ENCODE assay signal across 8 mouse cellular contexts in genomic region chr2:166713690-166714426, GRCm38 (mm10). TPM values are rescaled to one million over a fixed set of nuclear protein-coding genes. Genes with fewer than 3 reads are reported as not detected.
DNase-seq lines count a peak whose midpoint lies in the region; ATAC-seq and TF ChIP-seq lines count a peak whose summit lies in the region.

Gene Prex1 (minus strand): TSS chr2:166713832.

- peak within 1 kb of the TSS; percentile 93 for H3K4me3 ChIP-seq in bone marrow macrophage, adult 2 months (ENCODE audit: insufficient read depth, low read length)
- peak within 1 kb of the TSS; percentile 83 for H3K4me3 ChIP-seq in embryonic facial prominence, embryonic 15.5 days (replicated peaks)
- peak within 1 kb of the TSS; percentile 89 for H3K4me3 ChIP-seq in heart, adult 2 months
- peak within 1 kb of the TSS; percentile 71 for H3K4me3 ChIP-seq in kidney, adult 2 months (ENCODE audit: insufficient read depth, low read depth, low read length)
- peak within 1 kb of the TSS; percentile 62 for H3K4me3 ChIP-seq in limb, embryonic 11.5 days (ENCODE audit: low read depth, low read length)
- H3K4me3 ChIP-seq in midbrain, embryonic 13.5 days (replicated peaks): peak within 1 kb of the TSS; percentile 70
- H3K4me3 ChIP-seq in small intestine, adult 2 months (ENCODE audit: low read depth, low read length): peak within 1 kb of the TSS; percentile 79

- ATAC-seq in embryonic facial prominence, embryonic 15.5 days (ENCODE audit: insufficient number of reproducible peaks, low FRiP score, low TSS enrichment, low read depth): peak; percentile 94
- ATAC-seq in limb, embryonic 11.5 days (ENCODE audit: insufficient number of reproducible peaks, low FRiP score, low TSS enrichment, low read depth): peak; percentile 90
- ATAC-seq in midbrain, embryonic 13.5 days: peak; percentile 85

- intact Hi-C loops in heart, adult 2 months (cut with DNase I): loop anchor here (2.0 to 5.0 kb wide), 4 partner anchors 57 to 121 kb away; no protein-coding TSS in a partner anchor

- TF ChIP-seq POLR2A in bone marrow macrophage, adult 2 months (IDR thresholded peaks at IDR 0.05; ENCODE audit: borderline replicate concordance, low read depth, low read length): no peak
- peak; percentile 46; the same call in 1 of the 2 replicates for TF ChIP-seq POLR2A in heart, adult 2 months (IDR thresholded peaks at IDR 0.05; ENCODE audit: insufficient read depth, low read depth, low read length)
- TF ChIP-seq POLR2A in kidney, adult 2 months (IDR thresholded peaks at IDR 0.05; ENCODE audit: low read depth, low read length): no peak
- TF ChIP-seq POLR2A in small intestine, adult 2 months (IDR thresholded peaks at IDR 0.05; ENCODE audit: low read depth, low read length): no peak; the same call in 1 of the 2 replicates

- H3K9me3 ChIP-seq in embryonic facial prominence, embryonic 15.5 days (replicated peaks): no peaks in the 10 kb centered on the region
- no peaks in the 10 kb centered on the region for H3K9me3 ChIP-seq in limb, embryonic 11.5 days (ENCODE audit: control insufficient read depth, low read length)
- H3K9me3 ChIP-seq in midbrain, embryonic 13.5 days: no peaks in the 10 kb centered on the region

- H3K79me2 ChIP-seq in heart, adult 2 months (replicated peaks; ENCODE audit: control insufficient read depth, insufficient read depth, low read length): no peaks in the 10 kb centered on the region

- DNase-seq in 416B (ENCODE audit: low read depth): peak; percentile 98
- DNase-seq in heart, adult 2 months: peak; percentile 97 to 99
- DNase-seq in kidney, adult 2 months: peak; percentile 98
- DNase-seq in limb, embryonic 11.5 days (ENCODE audit: low spot score): peak; percentile 99

- no peak for TF ChIP-seq EP300 in heart, adult 2 months (IDR thresholded peaks at IDR 0.05; ENCODE audit: insufficient read depth, low read depth, low read length)

- peak within 1 kb of the TSS; percentile 95 for H3K27ac ChIP-seq in bone marrow macrophage, adult 2 months (ENCODE audit: insufficient read depth, low read depth, low read length)
- peak within 1 kb of the TSS; percentile 75 for H3K27ac ChIP-seq in embryonic facial prominence, embryonic 15.5 days (replicated peaks)
- H3K27ac ChIP-seq in heart, adult 2 months: peak within 1 kb of the TSS; percentile 67
- H3K27ac ChIP-seq in kidney, adult 2 months (ENCODE audit: insufficient read depth, low read depth, low read length): no peak within 1 kb of the TSS
- 0 out of 2 replicates have a peak within 1 kb of the TSS, but pooled peaks have one; percentile 23 for H3K27ac ChIP-seq in limb, embryonic 11.5 days (replicated peaks; ENCODE audit: low read depth, low read length)
- H3K27ac ChIP-seq in midbrain, embryonic 13.5 days: peak within 1 kb of the TSS; percentile 62
- peak within 1 kb of the TSS; percentile 50 for H3K27ac ChIP-seq in small intestine, adult 2 months (ENCODE audit: insufficient read depth, low read depth, low read length)

- no peaks in the 10 kb centered on the region for H3K27me3 ChIP-seq in embryonic facial prominence, embryonic 15.5 days
- H3K27me3 ChIP-seq in heart, adult 2 months (ENCODE audit: control insufficient read depth, insufficient read depth, low read length): no peaks in the 10 kb centered on the region
- no peaks in the 10 kb centered on the region for H3K27me3 ChIP-seq in kidney, adult 2 months (replicated peaks; ENCODE audit: control insufficient read depth, insufficient read depth, low read length)
- no peaks in the 10 kb centered on the region for H3K27me3 ChIP-seq in limb, embryonic 11.5 days (ENCODE audit: control insufficient read depth, insufficient read depth, low read length)
- H3K27me3 ChIP-seq in midbrain, embryonic 13.5 days: peaks cover 9% of the 10 kb centered on the region; the same call in 1 of the 2 replicates
- peaks cover 13% of the 10 kb centered on the region for H3K27me3 ChIP-seq in small intestine, adult 2 months (ENCODE audit: control insufficient read depth, insufficient read depth, low read length)

- H3K4me1 ChIP-seq in bone marrow macrophage, adult 2 months (ENCODE audit: control insufficient read depth, insufficient read depth, low read length): peaks cover 43% of the 10 kb centered on the region
- H3K4me1 ChIP-seq in embryonic facial prominence, embryonic 15.5 days: peaks cover 41% of the 10 kb centered on the region
- peaks cover 3% of the 10 kb centered on the region for H3K4me1 ChIP-seq in heart, adult 2 months (ENCODE audit: control insufficient read depth, insufficient read depth, low read length)
- H3K4me1 ChIP-seq in kidney, adult 2 months (ENCODE audit: control insufficient read depth, insufficient read depth, low read length): peaks cover 6% of the 10 kb centered on the region; the same call in 1 of the 2 replicates
- H3K4me1 ChIP-seq in limb, embryonic 11.5 days (ENCODE audit: control insufficient read depth, insufficient read depth, low read length): peaks cover 14% of the 10 kb centered on the region
- peaks cover 36% of the 10 kb centered on the region for H3K4me1 ChIP-seq in midbrain, embryonic 13.5 days (replicated peaks)
- peaks cover 7% of the 10 kb centered on the region for H3K4me1 ChIP-seq in small intestine, adult 2 months (ENCODE audit: control insufficient read depth, insufficient read depth, insufficient read length, low read length)

- H3K4me2 ChIP-seq in embryonic facial prominence, embryonic 15.5 days (replicated peaks): peak within 1 kb of the TSS; percentile 96
- H3K4me2 ChIP-seq in limb, embryonic 11.5 days (ENCODE audit: low read depth, severe bottlenecking): peak within 1 kb of the TSS; percentile 71
- peak within 1 kb of the TSS; percentile 89 for H3K4me2 ChIP-seq in midbrain, embryonic 13.5 days (replicated peaks)

- H3K36me3 ChIP-seq in embryonic facial prominence, embryonic 15.5 days: no peaks in the 10 kb centered on the region
- no peaks in the 10 kb centered on the region for H3K36me3 ChIP-seq in heart, adult 2 months (ENCODE audit: control insufficient read depth, insufficient read depth, low read length)
- no peaks in the 10 kb centered on the region for H3K36me3 ChIP-seq in kidney, adult 2 months (ENCODE audit: control insufficient read depth, insufficient read depth, low read length)
- H3K36me3 ChIP-seq in limb, embryonic 11.5 days (ENCODE audit: control insufficient read depth, insufficient read depth, low read length): no peaks in the 10 kb centered on the region
- H3K36me3 ChIP-seq in midbrain, embryonic 13.5 days: no peaks in the 10 kb centered on the region
- H3K36me3 ChIP-seq in small intestine, adult 2 months (ENCODE audit: control insufficient read depth, insufficient read depth, low read length): no peaks in the 10 kb centered on the region

- WGBS in embryonic facial prominence, embryonic 15.5 days: under 1% methylated on average over 56 of the region's 69 CpGs
- WGBS in heart, adult 2 months: 1% methylated on average over 68 of the region's 69 CpGs
- under 1% methylated on average over 69 of the region's 69 CpGs for WGBS in kidney, adult 2 months
- WGBS in limb, embryonic 11.5 days: under 1% methylated on average over 68 of the region's 69 CpGs
- 1% methylated on average over 69 of the region's 69 CpGs for WGBS in midbrain, embryonic 13.5 days
- WGBS in small intestine, adult 2 months: under 1% methylated on average over 69 of the region's 69 CpGs

- peak within 1 kb of the TSS; percentile 76 for H3K9ac ChIP-seq in embryonic facial prominence, embryonic 15.5 days
- H3K9ac ChIP-seq in heart, adult 2 months (ENCODE audit: low read depth, low read length): peak within 1 kb of the TSS; percentile 84
- H3K9ac ChIP-seq in limb, embryonic 11.5 days (ENCODE audit: low read length): peak within 1 kb of the TSS; percentile 65
- peak within 1 kb of the TSS; percentile 82 for H3K9ac ChIP-seq in midbrain, embryonic 13.5 days (replicated peaks)

- TF ChIP-seq CTCF in bone marrow macrophage, adult 2 months (IDR thresholded peaks at IDR 0.05; ENCODE audit: low read depth, low read length): no peak
- no peak for TF ChIP-seq CTCF in heart, adult 2 months (IDR thresholded peaks at IDR 0.05)
- no peak for TF ChIP-seq CTCF in kidney, adult 2 months (conservative IDR thresholded peaks at IDR 0.05; ENCODE audit: insufficient read depth, insufficient read length, low read depth, low read length)
- TF ChIP-seq CTCF in small intestine, adult 2 months (IDR thresholded peaks at IDR 0.05; ENCODE audit: extremely low read depth, insufficient read length, insufficient replicate concordance, low read depth, low read length): no peak

RNA-seq across cellular contexts. Expression of gene Prex1, which starts in this region (rescaled TPM):
- 162 and 191 TPM in 2 replicates for polyA plus RNA-seq in bone marrow macrophage, adult 2 months (2012; ENCODE audit: insufficient read depth, insufficient read length, missing spikeins)
- 25.5 and 28.0 TPM in 2 replicates for polyA plus RNA-seq in embryonic facial prominence, embryonic 15.5 days (2015; fragmentation: Nextera tagmentation; extraction: Ambion mirVana)
- total RNA-seq in heart, adult 2 months (2021): 1 to 10 TPM; 5.2 to 6.0 TPM
- polyA plus RNA-seq in heart, adult 2 months (2012; rRNA removed): 9.3 and 9.8 TPM in 2 replicates
- polyA plus RNA-seq in kidney, adult 2 months (2012; rRNA removed): 12.2 and 14.5 TPM in 2 replicates
- polyA plus RNA-seq in limb, embryonic 11.5 days (2014; fragmentation: Nextera tagmentation; extraction: Ambion mirVana): 16.0 and 19.5 TPM in 2 replicates
- 17.7 and 21.1 TPM in 2 replicates for polyA plus RNA-seq in midbrain, embryonic 13.5 days (2015; fragmentation: Nextera tagmentation; extraction: Ambion mirVana)
- polyA plus RNA-seq in small intestine, adult 2 months (2012; rRNA removed): 15.8 and 20.1 TPM in 2 replicates
